Mouse (Mus musculus) liver, adult 2 months (tissue): ENCODE results near the gene Myo6.

Experiments
- CTCF ChIP-seq: fragments of 200-500 bp; IDR thresholded peaks from 2 replicates; pipeline ENCODE4 v1.5.1; 2011; ENCODE audit warnings: low read depth, low read length, control low read depth
- POLR2A ChIP-seq: fragments of 200-500 bp; IDR thresholded peaks from 2 replicates; pipeline ENCODE4 v1.6.1; 2011; ENCODE audit warnings: low read length, control low read depth; ENCODE audit not compliant: insufficient read depth; ENCODE audit errors: extremely low read depth

- TF ChIP-seq CTCF (no peak), POLR2A (no peak)
Observed at GRCm38 (mm10) chr9:80145992-80146587, 18.7 kb upstream of the Myo6 start.
